Mouse (Mus musculus) CH12.LX (cell line): Measurements from ENCODE around the gene Folr2.

ENCODE experiments used
- CHD1 ChIP-seq: IDR thresholded peaks from 2 replicates; pipeline ENCODE4 v1.6.1; 2012; ENCODE audit warnings: low read depth, low read length, improper control_type of control experiment, inconsistent platforms
- CHD2 ChIP-seq: IDR thresholded peaks from 2 replicates; pipeline ENCODE4 v1.6.1; 2011; ENCODE audit warnings: low read length, improper control_type of control experiment
- CTCF ChIP-seq, 2 experiments: IDR thresholded peaks in 1 of 2; conservative IDR thresholded peaks in 1 of 2; 2 replicates each; pipeline ENCODE4 v1.5.1; 2011 to 2012; ENCODE audit warnings: low read depth in 2 of 2, low read length in 2 of 2, improper control_type of control experiment in 1 of 2, inconsistent platforms in 1 of 2, mild to moderate bottlenecking in 1 of 2, moderate library complexity in 1 of 2
- EP300 ChIP-seq: IDR thresholded peaks from 2 replicates; pipeline ENCODE4 v1.6.1; 2011; ENCODE audit warnings: low read length, improper control_type of control experiment
- GABPA ChIP-seq: IDR thresholded peaks from 2 replicates; pipeline ENCODE4 v1.6.1; 2012; ENCODE audit warnings: low read depth, low read length, improper control_type of control experiment, inconsistent platforms; ENCODE audit not compliant: insufficient replicate concordance
- JUND ChIP-seq: conservative IDR thresholded peaks from 2 replicates; pipeline ENCODE4 v1.6.1; 2011; ENCODE audit warnings: low read depth, low read length, improper control_type of control experiment
- NRF1 ChIP-seq: IDR thresholded peaks from 2 replicates; pipeline ENCODE4 v1.6.1; 2014; ENCODE audit warnings: low read depth, mild to moderate bottlenecking, inconsistent platforms, low read length, improper control_type of control experiment, moderate library complexity
- POLR2A ChIP-seq: IDR thresholded peaks from 2 replicates; pipeline ENCODE4 v1.6.1; 2011; ENCODE audit warnings: low read depth, mild to moderate bottlenecking, improper control_type of control experiment, low read length

- TF ChIP-seq JUND (no peak), CHD2 (no peak), NRF1 (no peak), GABPA (no peak), CTCF (conservative IDR thresholded peaks at IDR 0.05 in 1 of 2, IDR thresholded peaks at IDR 0.05 in 1 of 2; ENCODE audit: low read depth in 2 of 2, low read length in 2 of 2) (peak in 1 of 2 experiments; percentile 48; a peak in 2 of 4 replicates), CHD1 (no peak; the same call in 1 of the 2 replicates), EP300 (no peak), POLR2A (no peak)
Observed at GRCm38 (mm10) chr7:101835457-101836109, 21.4 kb downstream of the Folr2 start.
